Mouse (Mus musculus) C2C12 (cell line): ENCODE measurements around the gene Npl. TPM values are rescaled to one million over a fixed set of nuclear protein-coding genes. Genes with fewer than 3 reads are reported as not detected.
"Not testable (repeated sequence)": the region's sequence is repeated elsewhere in the genome, so short reads cannot be mapped to it uniquely, and the experiment has no call there.

Experiments used
- H3K27me3 ChIP-seq: one replicate; pipeline ENCODE4 v1.6.1; 2011; ENCODE audit not compliant: control insufficient read depth, insufficient read depth, insufficient read length
- H3K36me3 ChIP-seq: one replicate; pipeline ENCODE4 v1.6.1; 2011; ENCODE audit not compliant: control insufficient read depth, insufficient read depth
- H3K4me3 ChIP-seq: one replicate; pipeline ENCODE4 v1.5.1; 2011; ENCODE audit warnings: mild to moderate bottlenecking, control low read depth; ENCODE audit not compliant: poor library complexity, insufficient read depth, severe bottlenecking
- H3K79me2 ChIP-seq: one replicate; pipeline ENCODE4 v1.6.1; 2011; ENCODE audit not compliant: control insufficient read depth, insufficient read depth
- H3K79me3 ChIP-seq: one replicate; pipeline ENCODE4 v1.6.1; 2011; ENCODE audit warnings: low read depth, control low read depth
- H3ac ChIP-seq: one replicate; pipeline ENCODE3; 2011; ENCODE audit warnings: low read depth; ENCODE audit not compliant: control insufficient read depth, insufficient read length
- CEBPB ChIP-seq: IDR thresholded peaks from one replicate; pipeline ENCODE4 v1.6.1; 2011; ENCODE audit warnings: low read depth, mild to moderate bottlenecking, control low read depth, moderate library complexity
- CTCF ChIP-seq: IDR thresholded peaks from one replicate; pipeline ENCODE4 v1.5.1; 2011; ENCODE audit not compliant: control insufficient read depth, insufficient read depth, insufficient read length
- FOSL1 ChIP-seq: IDR thresholded peaks from one replicate; pipeline ENCODE4 v1.8.0; 2011; ENCODE audit warnings: mild to moderate bottlenecking, low read length; ENCODE audit not compliant: poor library complexity, insufficient read depth, severe bottlenecking
- MAX ChIP-seq: IDR thresholded peaks from one replicate; pipeline ENCODE4 v1.6.1; 2011; ENCODE audit warnings: mild to moderate bottlenecking, control low read depth
- MYOD1 ChIP-seq: IDR thresholded peaks from one replicate; pipeline ENCODE4 v1.6.1; 2011; ENCODE audit warnings: low read depth; ENCODE audit not compliant: control insufficient read depth, insufficient read length
- MYOG ChIP-seq: IDR thresholded peaks from one replicate; pipeline ENCODE4 v1.6.1; 2011; ENCODE audit not compliant: control insufficient read depth, insufficient read length; ENCODE audit errors: extremely low read depth
- USF1 ChIP-seq: IDR thresholded peaks from one replicate; pipeline ENCODE4 v1.6.1; 2011; ENCODE audit warnings: low read depth, mild to moderate bottlenecking, control low read depth, moderate library complexity
- polyA plus RNA-seq: library from polyadenylated mRNA; unstranded; fragments of >200 nt; fragmentation: generic; extraction: Trizol; gene quantifications from one replicate; pipeline ENCODE4 v1.2.1, GENCODE M21; 2012; ENCODE audit warnings: missing spikeins

Gene Npl
- polyA plus RNA-seq, 1 experiment: 0.26 TPM

- H3K4me3 ChIP-seq: no peak overlapping the region
- TF ChIP-seq CEBPB (no peak), MYOG (no peak), MYOD1 (no peak), MAX (no peak), FOSL1 (no peak), USF1 (no peak), CTCF (no peak)
- no peaks in the 10 kb centered on the region for H3K79me2 ChIP-seq
- H3ac ChIP-seq: no peak overlapping the region
- H3K79me3 ChIP-seq: no peaks in the 10 kb centered on the region
- peaks cover 6% of the 10 kb centered on the region for H3K27me3 ChIP-seq
- no peaks in the 10 kb centered on the region for H3K36me3 ChIP-seq
These were observed 39.4 kb downstream of the Npl start for GRCm38 (mm10) chr1:153510330-153511009.

GRCm38 (mm10) chr1:153509569-153509968 lies 40.3 kb downstream of the Npl start:
- H3ac ChIP-seq, H3K4me3 ChIP-seq, H3K27me3 ChIP-seq, H3K36me3 ChIP-seq, H3K79me3 ChIP-seq, H3K79me2 ChIP-seq: not testable (repeated sequence)

GRCm38 (mm10) chr1:153509012-153509411 lies 40.8 kb downstream of the Npl start:
- Histone ChIP-seq H3K36me3 (no peaks in the 10 kb centered on the region), H3K4me3 (no peak overlapping the region), H3ac (no peak overlapping the region), H3K27me3 (peaks cover 6% of the 10 kb centered on the region), H3K79me3 (no peaks in the 10 kb centered on the region), H3K79me2 (no peaks in the 10 kb centered on the region)
- TF ChIP-seq USF1 (no peak), MYOD1 (no peak), CEBPB (no peak), CTCF (no peak), FOSL1 (no peak), MYOG (no peak), MAX (no peak)

GRCm38 (mm10) chr1:153506266-153506665 lies 43.6 kb downstream of the Npl start:
- TF ChIP-seq USF1 (no peak), CEBPB (no peak), CTCF (no peak), MYOG (no peak), MAX (no peak), FOSL1 (no peak), MYOD1 (no peak)
- no peaks in the 10 kb centered on the region for H3K79me2 ChIP-seq
- no peak overlapping the region for H3K4me3 ChIP-seq
- no peaks in the 10 kb centered on the region for H3K36me3 ChIP-seq
- no peaks in the 10 kb centered on the region for H3K27me3 ChIP-seq
- H3K79me3 ChIP-seq: no peaks in the 10 kb centered on the region
- no peak overlapping the region for H3ac ChIP-seq

- Histone ChIP-seq H3K27me3 (no peaks in the 10 kb centered on the region), H3K79me2 (no peaks in the 10 kb centered on the region), H3K4me3 (no peak overlapping the region), H3K79me3 (no peaks in the 10 kb centered on the region), H3K36me3 (no peaks in the 10 kb centered on the region), H3ac (no peak overlapping the region)
- no peak for TF ChIP-seq FOSL1
- no peak for TF ChIP-seq MYOG
- peak; percentile 87 for TF ChIP-seq MYOD1
These were observed 48.1 kb downstream of the Npl start for GRCm38 (mm10) chr1:153501644-153502321.

- Histone ChIP-seq H3K79me3 (no peaks in the 10 kb centered on the region), H3ac (no peak overlapping the region), H3K79me2 (no peaks in the 10 kb centered on the region), H3K36me3 (no peaks in the 10 kb centered on the region), H3K4me3 (no peak overlapping the region), H3K27me3 (no peaks in the 10 kb centered on the region)
- TF ChIP-seq MAX: no peak
- no peak for TF ChIP-seq USF1
- TF ChIP-seq MYOD1: no peak
- no peak for TF ChIP-seq FOSL1
- TF ChIP-seq CEBPB: no peak
- no peak for TF ChIP-seq MYOG
- TF ChIP-seq CTCF: no peak
These were observed 49.8 kb downstream of the Npl start for GRCm38 (mm10) chr1:153500030-153500429.
